Mouse (Mus musculus) frontal cortex, postnatal 10 days (tissue): ENCODE data around the gene Gamt.

ENCODE experiments used
- DNase-seq, 2 experiments: peaks; one replicate each; pipeline ENCODE4 v3.0.0; 2022; ENCODE audit warnings: low spot score in 2 of 2, mixed read lengths in 1 of 2

Gamt gene

GRCm38 (mm10) chr10:80285222-80286070 is 24.6 kb upstream of the Gamt start:
- no peak for DNase-seq

GRCm38 (mm10) chr10:80282481-80283441 is 21.9 kb upstream of the Gamt start:
- DNase-seq: no peak

- no peak for DNase-seq
These were observed 21.1 kb upstream of the Gamt start for GRCm38 (mm10) chr10:80281921-80282371.

GRCm38 (mm10) chr10:80281304-80281703 is 20.5 kb upstream of the Gamt start:
- DNase-seq: no peak

- DNase-seq: no peak
These were observed 18.5 kb upstream of the Gamt start for GRCm38 (mm10) chr10:80279273-80279672.

- DNase-seq: no peak
These were observed 17.6 kb upstream of the Gamt start for GRCm38 (mm10) chr10:80278390-80278789.

GRCm38 (mm10) chr10:80276238-80276637 is 15.4 kb upstream of the Gamt start:
- no peak for DNase-seq

- no peak for DNase-seq
These were observed 13.0 kb upstream of the Gamt start for GRCm38 (mm10) chr10:80273847-80274246.

GRCm38 (mm10) chr10:80271870-80272585 is 11.2 kb upstream of the Gamt start:
- no peak for DNase-seq

- no peak for DNase-seq
These were observed 10.5 kb upstream of the Gamt start for GRCm38 (mm10) chr10:80271186-80271843.

GRCm38 (mm10) chr10:80270734-80271181 is 9.9 kb upstream of the Gamt start:
- DNase-seq: no peak

- no peak for DNase-seq
These were observed 9.3 kb upstream of the Gamt start for GRCm38 (mm10) chr10:80270099-80270498.

GRCm38 (mm10) chr10:80265149-80265486 is 4.3 kb upstream of the Gamt start:
- DNase-seq: no peak

- DNase-seq: peak; percentile 98 to 99
These were observed 3.7 kb upstream of the Gamt start for GRCm38 (mm10) chr10:80264341-80265148.

- DNase-seq: no peak
These were observed 2.1 kb upstream of the Gamt start for GRCm38 (mm10) chr10:80262776-80263365.

GRCm38 (mm10) chr10:80262169-80262568 is 1.4 kb upstream of the Gamt start:
- DNase-seq: no peak

- DNase-seq: peak; percentile 87 to 90
These were observed 765 bp upstream of the Gamt start for GRCm38 (mm10) chr10:80261585-80261968.

- DNase-seq: peak; percentile 69
These were observed 761 bp downstream of the Gamt start for GRCm38 (mm10) chr10:80259861-80260641.

GRCm38 (mm10) chr10:80259463-80259805 is 1.4 kb downstream of the Gamt start:
- DNase-seq: no peak
